Mouse (Mus musculus) urinary bladder, adult 2 months (tissue): ENCODE results near the gene H2afj. TPM values are rescaled to one million over a fixed set of nuclear protein-coding genes. Genes with fewer than 3 reads are reported as not detected.
A peak's percentile ranks its signal among the peaks of the same experiment; 100 is the strongest.
"Not testable (repeated sequence)": the region's sequence is repeated elsewhere in the genome, so short reads cannot be mapped to it uniquely, and the experiment has no call there.

ENCODE experiments used
- DNase-seq: peaks from one replicate; pipeline ENCODE4 v3.0.0; 2022; ENCODE audit warnings: low spot score
- polyA plus RNA-seq: library from polyadenylated mRNA; depleted of rRNA; stranded (reverse); fragments of >200 nt; gene quantifications from 2 replicates; pipeline ENCODE4 v1.2.3, GENCODE M21; 2012; rRNA removed

H2afj gene
- 152 and 198 TPM in 2 replicates for polyA plus RNA-seq

GRCm38 (mm10) chr6:136808014-136808417 lies at the start of gene H2afj:
Gene H2afj, plus strand, starts transcription at chr6:136808244.
- peak; percentile 98 for DNase-seq

- DNase-seq = no peak
These were observed 44.1 kb upstream of the H2afj start for GRCm38 (mm10) chr6:136763912-136764311.

GRCm38 (mm10) chr6:136769143-136769542 lies 38.9 kb upstream of the H2afj start:
- no peak for DNase-seq

- DNase-seq = no peak
These were observed 38.2 kb upstream of the H2afj start for GRCm38 (mm10) chr6:136769859-136770258.

GRCm38 (mm10) chr6:136776392-136776791 lies 31.7 kb upstream of the H2afj start:
- DNase-seq = no peak

GRCm38 (mm10) chr6:136781377-136781986 lies 26.6 kb upstream of the H2afj start, which contains the start of gene Gucy2c:
Gene Gucy2c, minus strand, starts transcription at chr6:136781765.
- DNase-seq = no peak

GRCm38 (mm10) chr6:136782146-136782545 lies 25.9 kb upstream of the H2afj start:
- DNase-seq = no peak

GRCm38 (mm10) chr6:136782761-136783160 lies 25.3 kb upstream of the H2afj start:
- DNase-seq = no peak

- DNase-seq = no peak
These were observed 18.6 kb upstream of the H2afj start for GRCm38 (mm10) chr6:136789391-136789971.

- no peak for DNase-seq
These were observed 14.9 kb upstream of the H2afj start for GRCm38 (mm10) chr6:136792884-136793758.

- no peak for DNase-seq
These were observed 14.1 kb upstream of the H2afj start for GRCm38 (mm10) chr6:136793831-136794525.

- no peak for DNase-seq
These were observed 12.9 kb upstream of the H2afj start for GRCm38 (mm10) chr6:136795110-136795509.

- DNase-seq = no peak
These were observed 12.2 kb upstream of the H2afj start for GRCm38 (mm10) chr6:136795850-136796249.

- not testable (repeated sequence) for DNase-seq
These were observed 10.0 kb upstream of the H2afj start for GRCm38 (mm10) chr6:136797874-136798693.

- no peak for DNase-seq
These were observed 7.3 kb upstream of the H2afj start for GRCm38 (mm10) chr6:136800710-136801109.

GRCm38 (mm10) chr6:136801274-136801673 lies 6.8 kb upstream of the H2afj start:
- no peak for DNase-seq

GRCm38 (mm10) chr6:136803093-136803738 lies 4.8 kb upstream of the H2afj start:
- DNase-seq = no peak

GRCm38 (mm10) chr6:136803739-136804633 lies 4.1 kb upstream of the H2afj start, which contains the start of gene Hist4h4:
Gene Hist4h4, minus strand, starts transcription at chr6:136804415.
- peak; percentile 93 for DNase-seq

GRCm38 (mm10) chr6:136804705-136805408 lies 3.2 kb upstream of the H2afj start:
- DNase-seq = no peak
